Mouse (Mus musculus): Measurements from ENCODE around the gene Thap7. TPM values are rescaled to one million over a fixed set of nuclear protein-coding genes. Genes with fewer than 3 reads are reported as not detected.
"Not testable (repeated sequence)": the region's sequence is repeated elsewhere in the genome, so short reads cannot be mapped to it uniquely, and the experiment has no call there.

Gene Thap7
- polyA plus RNA-seq, 1 experiment from 2014 or later: 47.6 TPM

GRCm38 (mm10) chr16:17554702-17555101 is 23.8 kb upstream of the Thap7 start:
- not testable (repeated sequence) for H3K4me2 ChIP-seq (ENCODE audit: low read depth, low read length); H3K9ac ChIP-seq (replicated peaks; ENCODE audit: low read length); H3K4me3 ChIP-seq (ENCODE audit: low read depth, low read length); H3K36me3 ChIP-seq (replicated peaks; ENCODE audit: control insufficient read depth, insufficient read depth, low read depth, low read length); H3K4me1 ChIP-seq (ENCODE audit: control insufficient read depth, insufficient read depth, low read length); H3K27me3 ChIP-seq (ENCODE audit: control insufficient read depth, insufficient read depth, low read length); H3K27ac ChIP-seq (replicated peaks; ENCODE audit: low read depth, low read length); ATAC-seq (replicated peaks; ENCODE audit: insufficient number of reproducible peaks, low FRiP score, low TSS enrichment, low read depth); H3K9me3 ChIP-seq (replicated peaks; ENCODE audit: control insufficient read depth, low read length)
- 15% methylated on average over 4 of the region's 4 CpGs for WGBS
- peak; percentile 38 for DNase-seq (ENCODE audit: low spot score)

GRCm38 (mm10) chr16:17553910-17554685 is 23.2 kb upstream of the Thap7 start:
- no peaks in the 10 kb centered on the region for H3K36me3 ChIP-seq (replicated peaks; ENCODE audit: control insufficient read depth, insufficient read depth, low read depth, low read length)
- peak; percentile 80 for DNase-seq (ENCODE audit: low spot score)
- no peaks in the 10 kb centered on the region for H3K9me3 ChIP-seq (replicated peaks; ENCODE audit: control insufficient read depth, low read length)
- H3K27ac ChIP-seq (replicated peaks; ENCODE audit: low read depth, low read length): 0 out of 2 replicates have a peak overlapping the region, but pooled peaks have one; percentile 62
- no peak overlapping the region for H3K9ac ChIP-seq (replicated peaks; ENCODE audit: low read length)
- peaks cover 4% of the 10 kb centered on the region; the same call in 1 of the 2 replicates for H3K4me1 ChIP-seq (ENCODE audit: control insufficient read depth, insufficient read depth, low read length)
- peak overlapping the region; percentile 32 for H3K4me2 ChIP-seq (ENCODE audit: low read depth, low read length)
- ATAC-seq (replicated peaks; ENCODE audit: insufficient number of reproducible peaks, low FRiP score, low TSS enrichment, low read depth): peak; percentile 80
- whole genome bisulfite sequencing: 8% methylated on average over 18 of the region's 18 CpGs
- no peak overlapping the region for H3K4me3 ChIP-seq (ENCODE audit: low read depth, low read length)
- no peaks in the 10 kb centered on the region for H3K27me3 ChIP-seq (ENCODE audit: control insufficient read depth, insufficient read depth, low read length)

- no peak overlapping the region for H3K4me3 ChIP-seq (ENCODE audit: low read depth, low read length)
- no peaks in the 10 kb centered on the region for H3K9me3 ChIP-seq (replicated peaks; ENCODE audit: control insufficient read depth, low read length)
- WGBS: 78% methylated on average over 7 of the region's 7 CpGs
- H3K4me2 ChIP-seq (ENCODE audit: low read depth, low read length): no peak overlapping the region
- no peak overlapping the region for H3K27ac ChIP-seq (replicated peaks; ENCODE audit: low read depth, low read length)
- ATAC-seq (replicated peaks; ENCODE audit: insufficient number of reproducible peaks, low FRiP score, low TSS enrichment, low read depth) (no peak), DNase-seq (ENCODE audit: low spot score) (no peak)
- no peaks in the 10 kb centered on the region for H3K27me3 ChIP-seq (ENCODE audit: control insufficient read depth, insufficient read depth, low read length)
- no peak overlapping the region for H3K9ac ChIP-seq (replicated peaks; ENCODE audit: low read length)
- H3K36me3 ChIP-seq (replicated peaks; ENCODE audit: control insufficient read depth, insufficient read depth, low read depth, low read length): no peaks in the 10 kb centered on the region
- no peaks in the 10 kb centered on the region for H3K4me1 ChIP-seq (ENCODE audit: control insufficient read depth, insufficient read depth, low read length)
These were observed 21.9 kb upstream of the Thap7 start for GRCm38 (mm10) chr16:17552837-17553236.

GRCm38 (mm10) chr16:17542632-17543031 is 11.7 kb upstream of the Thap7 start:
- no peaks in the 10 kb centered on the region for H3K9me3 ChIP-seq (replicated peaks; ENCODE audit: control insufficient read depth, low read length)
- H3K9ac ChIP-seq (replicated peaks; ENCODE audit: low read length): no peak overlapping the region
- H3K4me3 ChIP-seq (ENCODE audit: low read depth, low read length): no peak overlapping the region
- WGBS: 78% methylated on average over 2 of the region's 2 CpGs
- ATAC-seq (replicated peaks; ENCODE audit: insufficient number of reproducible peaks, low FRiP score, low TSS enrichment, low read depth): no peak
- no peak for DNase-seq (ENCODE audit: low spot score)
- no peaks in the 10 kb centered on the region for H3K27me3 ChIP-seq (ENCODE audit: control insufficient read depth, insufficient read depth, low read length)
- H3K4me2 ChIP-seq (ENCODE audit: low read depth, low read length): no peak overlapping the region
- H3K36me3 ChIP-seq (replicated peaks; ENCODE audit: control insufficient read depth, insufficient read depth, low read depth, low read length): no peaks in the 10 kb centered on the region
- no peaks in the 10 kb centered on the region for H3K4me1 ChIP-seq (ENCODE audit: control insufficient read depth, insufficient read depth, low read length)
- no peak overlapping the region for H3K27ac ChIP-seq (replicated peaks; ENCODE audit: low read depth, low read length)

- no peak overlapping the region for H3K4me2 ChIP-seq (ENCODE audit: low read depth, low read length)
- no peak for ATAC-seq (replicated peaks; ENCODE audit: insufficient number of reproducible peaks, low FRiP score, low TSS enrichment, low read depth)
These were observed 5.6 kb upstream of the Thap7 start for GRCm38 (mm10) chr16:17536584-17536983.

GRCm38 (mm10) chr16:17532676-17533329 is 1.9 kb upstream of the Thap7 start:
- 66% methylated on average over 14 of the region's 14 CpGs for WGBS
- ATAC-seq (replicated peaks; ENCODE audit: insufficient number of reproducible peaks, low FRiP score, low TSS enrichment, low read depth): no peak
- no peak overlapping the region for H3K4me3 ChIP-seq (ENCODE audit: low read depth, low read length)

More at GRCm38 (mm10) chr16:17536584-17536983, 5.6 kb upstream of the Thap7 start:
- Histone ChIP-seq H3K36me3 (replicated peaks; ENCODE audit: control insufficient read depth, insufficient read depth, low read depth, low read length) (no peaks in the 10 kb centered on the region), H3K27me3 (ENCODE audit: control insufficient read depth, insufficient read depth, low read length) (no peaks in the 10 kb centered on the region), H3K9ac (replicated peaks; ENCODE audit: low read length) (no peak overlapping the region), H3K4me1 (ENCODE audit: control insufficient read depth, insufficient read depth, low read length) (no peaks in the 10 kb centered on the region), H3K27ac (replicated peaks; ENCODE audit: low read depth, low read length) (no peak overlapping the region), H3K4me3 (ENCODE audit: low read depth, low read length) (no peak overlapping the region), H3K9me3 (replicated peaks; ENCODE audit: control insufficient read depth, low read length) (no peaks in the 10 kb centered on the region)
- DNase-seq (ENCODE audit: low spot score): no peak
- WGBS: 91% methylated on average over 3 of the region's 3 CpGs

GRCm38 (mm10) chr16:17532271-17532670 is 1.3 kb upstream of the Thap7 start:
- H3K9me3 ChIP-seq (replicated peaks; ENCODE audit: control insufficient read depth, low read length): no peaks in the 10 kb centered on the region
- no peak overlapping the region for H3K9ac ChIP-seq (replicated peaks; ENCODE audit: low read length)
- WGBS: 57% methylated on average over 4 of the region's 4 CpGs
- no peak for ATAC-seq (replicated peaks; ENCODE audit: insufficient number of reproducible peaks, low FRiP score, low TSS enrichment, low read depth)
- H3K27ac ChIP-seq (replicated peaks; ENCODE audit: low read depth, low read length): no peak overlapping the region
- peaks cover 3% of the 10 kb centered on the region; the same call in 1 of the 2 replicates for H3K36me3 ChIP-seq (replicated peaks; ENCODE audit: control insufficient read depth, insufficient read depth, low read depth, low read length)
- no peaks in the 10 kb centered on the region for H3K27me3 ChIP-seq (ENCODE audit: control insufficient read depth, insufficient read depth, low read length)
- peak; percentile 14 for DNase-seq (ENCODE audit: low spot score)
- no peak overlapping the region for H3K4me3 ChIP-seq (ENCODE audit: low read depth, low read length)
- no peaks in the 10 kb centered on the region for H3K4me1 ChIP-seq (ENCODE audit: control insufficient read depth, insufficient read depth, low read length)
- H3K4me2 ChIP-seq (ENCODE audit: low read depth, low read length): no peak overlapping the region; the same call in 1 of the 2 replicates

More at GRCm38 (mm10) chr16:17532676-17533329, 1.9 kb upstream of the Thap7 start:
- DNase-seq (ENCODE audit: low spot score): no peak
- H3K4me1 ChIP-seq (ENCODE audit: control insufficient read depth, insufficient read depth, low read length): no peaks in the 10 kb centered on the region
- no peak overlapping the region for H3K9ac ChIP-seq (replicated peaks; ENCODE audit: low read length)
- H3K27me3 ChIP-seq (ENCODE audit: control insufficient read depth, insufficient read depth, low read length): no peaks in the 10 kb centered on the region
- no peaks in the 10 kb centered on the region for H3K36me3 ChIP-seq (replicated peaks; ENCODE audit: control insufficient read depth, insufficient read depth, low read depth, low read length)
- H3K27ac ChIP-seq (replicated peaks; ENCODE audit: low read depth, low read length): no peak overlapping the region
- no peaks in the 10 kb centered on the region for H3K9me3 ChIP-seq (replicated peaks; ENCODE audit: control insufficient read depth, low read length)
- H3K4me2 ChIP-seq (ENCODE audit: low read depth, low read length): no peak overlapping the region
